Mouse (Mus musculus) lung, postnatal 36 days (tissue): Measurements from ENCODE around the gene Pet100.

Experiments used
- DNase-seq: peaks from one replicate; pipeline ENCODE4 v3.0.0; 2022; ENCODE audit warnings: mixed read lengths

The Pet100 gene

GRCm38 (mm10) chr8:3626971-3627370 lies 5.6 kb downstream of the Pet100 start:
- no peak for DNase-seq

GRCm38 (mm10) chr8:3628014-3628413 lies 6.7 kb downstream of the Pet100 start:
- peak; percentile 56 for DNase-seq

- DNase-seq, result peak; percentile 90
Measured at GRCm38 (mm10) chr8:3630647-3631477, 9.5 kb downstream of the Pet100 start, which contains the start of gene Stxbp2. TSS of gene Stxbp2 (plus strand) at chr8:3630955.

GRCm38 (mm10) chr8:3631478-3631875 lies 10.1 kb downstream of the Pet100 start:
- DNase-seq, result peak; percentile 61

GRCm38 (mm10) chr8:3645804-3646203 lies 24.5 kb downstream of the Pet100 start:
- peak; percentile 92 for DNase-seq

- DNase-seq, result peak; percentile 44
Measured at GRCm38 (mm10) chr8:3646824-3647531, 25.6 kb downstream of the Pet100 start.

GRCm38 (mm10) chr8:3647561-3647960 lies 26.2 kb downstream of the Pet100 start:
- DNase-seq, result no peak

- DNase-seq, result peak; percentile 71
Measured at GRCm38 (mm10) chr8:3648268-3648667, 26.9 kb downstream of the Pet100 start.

GRCm38 (mm10) chr8:3648990-3649389 lies 27.6 kb downstream of the Pet100 start:
- no peak for DNase-seq

GRCm38 (mm10) chr8:3652845-3653244 lies 31.5 kb downstream of the Pet100 start:
- DNase-seq, result no peak

GRCm38 (mm10) chr8:3654726-3655508 lies 33.6 kb downstream of the Pet100 start:
- DNase-seq, result no peak

GRCm38 (mm10) chr8:3655526-3655925 lies 34.2 kb downstream of the Pet100 start, which contains the start of gene Retn:
TSS of gene Retn (plus strand) at chr8:3655770.
- no peak for DNase-seq

GRCm38 (mm10) chr8:3656725-3657381 lies 35.5 kb downstream of the Pet100 start:
- DNase-seq, result peak; percentile 15

GRCm38 (mm10) chr8:3660889-3661288 lies 39.5 kb downstream of the Pet100 start:
- DNase-seq, result peak; percentile 57

- peak; percentile 43 for DNase-seq
Measured at GRCm38 (mm10) chr8:3664405-3664804, 43.1 kb downstream of the Pet100 start.

- DNase-seq, result peak; percentile 59
Measured at GRCm38 (mm10) chr8:3665507-3665906, 44.2 kb downstream of the Pet100 start, which contains the start of gene Mcemp1. TSS of gene Mcemp1 (plus strand) at chr8:3665754.

GRCm38 (mm10) chr8:3670388-3670787 lies 49.0 kb downstream of the Pet100 start:
- DNase-seq, result peak; percentile 80

GRCm38 (mm10) chr8:3671980-3672491 lies 50.7 kb downstream of the Pet100 start, which contains the start of gene Fcor:
TSS of gene Fcor (minus strand) at chr8:3672362.
- DNase-seq, result peak; percentile 92

GRCm38 (mm10) chr8:3674671-3675070 lies 53.3 kb downstream of the Pet100 start:
- DNase-seq, result no peak
